Mouse (Mus musculus) hindbrain, embryonic 15.5 days (tissue): ENCODE results near the gene Nap1l1. TPM values are rescaled to one million over a fixed set of nuclear protein-coding genes. Genes with fewer than 3 reads are reported as not detected.
"Not testable (repeated sequence)": the region's sequence is repeated elsewhere in the genome, so short reads cannot be mapped to it uniquely, and the experiment has no call there.

ENCODE experiments used
- ATAC-seq: fragments of 200-750 bp; cut with Nextera tagmentation; 2 replicates; pipeline ENCODE4 v1.8.0; 2017; ENCODE audit warnings: low read depth, moderate number of reproducible peaks, moderate TSS enrichment; ENCODE audit not compliant: low FRiP score
- H3K27ac ChIP-seq: fragments of 300-500 bp; sonication (generic); replicated peaks from 2 replicates; pipeline ENCODE4 v1.5.1; 2015; ENCODE audit warnings: mild to moderate bottlenecking, inconsistent platforms
- H3K27me3 ChIP-seq: fragments of 300-500 bp; sonication (generic); 2 replicates; pipeline ENCODE4 v1.6.1; 2015; ENCODE audit warnings: control low read depth, inconsistent platforms
- H3K36me3 ChIP-seq: fragments of 300-500 bp; sonication (generic); 2 replicates; pipeline ENCODE4 v1.6.1; 2015; ENCODE audit warnings: control low read depth, inconsistent platforms
- H3K4me1 ChIP-seq: fragments of 300-500 bp; sonication (generic); replicated peaks from 2 replicates; pipeline ENCODE4 v1.6.1; 2015; ENCODE audit warnings: control low read depth, inconsistent platforms
- H3K4me2 ChIP-seq: fragments of 300-500 bp; sonication (generic); 2 replicates; pipeline ENCODE4 v1.6.1; 2015; ENCODE audit warnings: moderate library complexity, mild to moderate bottlenecking, inconsistent platforms
- H3K4me3 ChIP-seq: fragments of 300-500 bp; sonication (generic); 2 replicates; pipeline ENCODE4 v1.5.1; 2015; ENCODE audit warnings: mild to moderate bottlenecking, inconsistent platforms
- H3K9ac ChIP-seq: fragments of 300-500 bp; sonication (generic); 2 replicates; pipeline ENCODE4 v1.6.1; 2015; ENCODE audit warnings: inconsistent platforms
- H3K9me3 ChIP-seq: fragments of 300-500 bp; sonication (generic); 2 replicates; pipeline ENCODE4 v1.6.1; 2016; ENCODE audit warnings: control low read depth, inconsistent platforms
- WGBS: fragments of 180-500 bp; shearing (Covaris S2); methylation state at CpG from one replicate; pipeline ENCODE4 v1.1.7; 2015; 5-methylcytosine and 5-hydroxymethylcytosine counted together
- polyA plus RNA-seq: library from polyadenylated mRNA; unstranded; fragments of >200 nt; fragmentation: Nextera tagmentation; extraction: Ambion mirVana; gene quantifications from 2 replicates; pipeline ENCODE4 v1.2.1, GENCODE M21; 2015

Gene Nap1l1
- polyA plus RNA-seq = 164 and 175 TPM in 2 replicates

DNA sequence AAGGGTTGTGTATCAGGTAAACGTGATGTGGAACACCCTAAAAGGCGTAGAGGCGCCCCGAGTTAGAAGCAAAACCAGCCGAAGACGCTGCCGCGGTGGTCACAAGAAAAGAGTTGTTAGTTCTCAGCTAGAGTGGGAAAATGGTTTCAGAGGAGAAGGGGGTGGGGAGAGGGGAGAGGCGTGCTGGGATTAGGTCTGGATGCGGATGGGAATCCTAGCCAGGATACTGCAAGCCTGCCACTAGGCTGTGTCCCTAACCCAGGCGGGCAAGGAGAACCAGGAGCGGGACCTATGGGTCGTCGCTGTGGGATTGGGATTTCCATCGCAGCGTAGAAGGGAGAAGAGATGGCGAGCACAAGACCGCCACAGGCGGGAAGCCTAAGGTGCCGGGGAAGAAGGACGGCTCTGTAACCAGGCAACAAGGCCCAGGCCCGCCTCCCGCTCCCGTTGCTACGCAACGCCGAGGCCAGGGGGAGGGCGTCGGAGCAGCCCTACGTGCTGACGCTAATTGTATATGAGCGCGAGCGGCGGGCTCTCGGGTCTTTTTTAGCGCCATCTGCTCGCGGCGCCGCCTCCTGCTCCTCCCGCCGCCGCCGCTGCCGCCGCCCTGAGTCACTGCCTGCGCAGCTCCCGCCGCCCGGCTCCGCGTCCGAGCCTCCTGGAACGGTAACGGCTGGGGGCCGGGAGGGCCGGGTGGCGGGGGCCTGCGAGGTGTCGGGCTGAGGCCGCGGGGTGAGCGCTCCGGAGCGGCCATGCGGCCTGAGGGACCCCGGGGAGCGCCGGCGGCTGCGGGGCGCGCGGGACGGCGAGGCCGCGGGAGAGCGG, at the start of gene Nap1l1:
TSS of gene Nap1l1 (plus strand) at position 538 of the 825 bp plus-strand sequence.
- peaks cover 48% of the 10 kb centered on the region for H3K4me1 ChIP-seq
- H3K4me3 ChIP-seq = peak within 1 kb of the TSS; percentile 72
- ATAC-seq = peak; percentile 100
- H3K27ac ChIP-seq = peak within 1 kb of the TSS; percentile 99
- H3K4me2 ChIP-seq = peak within 1 kb of the TSS; percentile 88
- no peaks in the 10 kb centered on the region for H3K9me3 ChIP-seq
- H3K36me3 ChIP-seq = no peaks in the 10 kb centered on the region
- peak within 1 kb of the TSS; percentile 86 for H3K9ac ChIP-seq
- under 1% methylated on average over 73 of the region's 80 CpGs for WGBS
- H3K27me3 ChIP-seq = no peaks in the 10 kb centered on the region

DNA sequence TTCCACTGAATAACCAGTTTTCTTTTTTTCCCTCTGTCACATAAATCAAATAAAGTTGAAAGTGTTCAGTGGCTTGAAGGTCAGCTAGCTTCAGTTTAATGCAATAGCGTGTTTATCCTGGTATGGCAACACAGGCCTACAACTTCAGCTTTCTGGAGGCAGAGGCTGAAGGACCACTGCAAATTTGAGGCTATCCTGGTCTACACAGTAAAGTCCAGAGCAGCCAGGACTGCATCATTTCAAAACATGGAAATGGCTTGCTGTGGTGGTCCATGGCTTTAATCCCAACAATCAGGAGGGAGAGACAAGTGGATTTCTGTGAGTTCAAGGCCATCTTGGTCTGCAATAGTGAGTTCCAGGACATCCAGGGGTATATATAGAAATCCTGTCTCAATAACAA, 46.5 kb upstream of the Nap1l1 start:
- Histone ChIP-seq H3K4me1 (peaks cover 9% of the 10 kb centered on the region), H3K9me3 (no peaks in the 10 kb centered on the region), H3K4me3 (no peak overlapping the region), H3K36me3 (no peaks in the 10 kb centered on the region), H3K27ac (no peak overlapping the region), H3K4me2 (no peak overlapping the region), H3K9ac (no peak overlapping the region), H3K27me3 (no peaks in the 10 kb centered on the region)
- WGBS = 87% methylated on average over 1 of the region's 1 CpGs
- no peak for ATAC-seq

DNA sequence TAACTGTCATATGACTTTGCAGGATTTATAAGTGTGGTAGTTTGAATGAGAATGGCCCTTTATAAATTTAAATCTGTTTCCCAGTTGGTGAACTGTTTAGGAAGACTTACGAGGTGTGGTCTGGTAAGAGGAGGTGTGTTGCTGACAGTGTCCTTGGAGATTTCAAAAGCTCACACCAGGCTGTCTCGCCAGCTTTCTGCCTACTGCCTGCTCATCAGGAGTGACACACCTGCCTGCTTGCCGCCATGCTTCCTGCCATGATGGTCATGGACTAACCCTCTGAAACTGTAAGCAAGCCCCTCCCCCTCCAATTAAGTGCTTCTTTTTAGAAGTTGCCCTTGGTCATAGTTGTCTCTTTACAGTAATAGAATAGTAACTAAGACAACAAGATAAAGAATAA, 39.5 kb upstream of the Nap1l1 start:
- 93% methylated on average over 3 of the region's 3 CpGs for WGBS
- H3K9ac ChIP-seq = no peak overlapping the region
- H3K4me1 ChIP-seq = no peaks in the 10 kb centered on the region
- no peak overlapping the region for H3K4me3 ChIP-seq
- no peaks in the 10 kb centered on the region for H3K9me3 ChIP-seq
- H3K4me2 ChIP-seq = no peak overlapping the region
- H3K36me3 ChIP-seq = no peaks in the 10 kb centered on the region
- H3K27me3 ChIP-seq = no peaks in the 10 kb centered on the region
- no peak for ATAC-seq
- no peak overlapping the region for H3K27ac ChIP-seq

DNA sequence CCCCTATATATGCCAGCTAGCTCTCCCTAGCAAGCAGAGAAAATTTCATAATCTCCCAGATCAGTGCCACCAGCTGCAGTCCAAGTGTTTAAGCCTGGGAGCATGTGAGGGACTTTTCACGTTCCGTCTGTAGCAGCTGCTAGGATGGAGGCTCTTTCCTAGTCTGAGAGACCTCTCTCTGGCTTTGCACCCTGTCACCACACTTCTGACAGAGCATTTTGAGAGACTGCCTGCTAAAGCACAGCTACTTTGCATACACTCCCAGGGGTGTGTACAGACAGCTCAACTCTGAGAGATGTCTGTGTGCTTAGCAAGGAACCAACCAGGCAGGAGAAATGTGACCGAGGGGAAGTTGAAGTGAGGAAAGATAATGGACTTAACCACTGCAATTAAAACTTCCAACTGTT, 32.0 kb upstream of the Nap1l1 start:
- H3K36me3 ChIP-seq = no peaks in the 10 kb centered on the region
- no peak overlapping the region for H3K9ac ChIP-seq

DNA sequence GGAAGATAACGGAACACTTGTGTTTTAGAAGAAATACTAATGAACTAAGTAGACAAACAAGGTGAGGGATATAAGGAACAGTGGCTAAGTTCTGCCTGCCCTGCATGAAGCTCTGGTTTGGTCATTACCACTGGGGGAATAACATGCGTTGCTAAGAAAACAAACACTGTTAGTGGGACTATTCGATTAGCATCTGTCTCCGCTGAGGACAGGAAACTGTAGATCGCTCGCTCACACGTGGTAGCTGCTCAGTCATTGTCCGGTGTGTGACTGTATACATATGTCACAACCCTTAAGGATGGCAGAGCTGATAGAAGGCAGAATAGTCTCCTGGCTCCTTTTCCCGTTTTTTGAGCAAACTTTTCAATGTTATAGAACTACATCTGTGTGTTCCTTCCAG, 28.8 kb upstream of the Nap1l1 start:
- H3K4me2 ChIP-seq = no peak overlapping the region
- H3K4me1 ChIP-seq = no peaks in the 10 kb centered on the region
- H3K9ac ChIP-seq = no peak overlapping the region
- no peak overlapping the region for H3K27ac ChIP-seq
- 74% methylated on average over 9 of the region's 9 CpGs for WGBS
- H3K4me3 ChIP-seq = no peak overlapping the region
- no peaks in the 10 kb centered on the region for H3K9me3 ChIP-seq
- H3K36me3 ChIP-seq = no peaks in the 10 kb centered on the region
- H3K27me3 ChIP-seq = no peaks in the 10 kb centered on the region
- ATAC-seq = no peak

More for the DNA sequence above, 32.0 kb upstream of the Nap1l1 start:
- WGBS = 60% methylated on average over 3 of the region's 3 CpGs
- H3K4me2 ChIP-seq = no peak overlapping the region
- H3K27ac ChIP-seq = no peak overlapping the region
- no peaks in the 10 kb centered on the region for H3K4me1 ChIP-seq
- no peaks in the 10 kb centered on the region for H3K9me3 ChIP-seq
- no peak overlapping the region for H3K4me3 ChIP-seq
- H3K27me3 ChIP-seq = no peaks in the 10 kb centered on the region
- ATAC-seq = no peak

DNA sequence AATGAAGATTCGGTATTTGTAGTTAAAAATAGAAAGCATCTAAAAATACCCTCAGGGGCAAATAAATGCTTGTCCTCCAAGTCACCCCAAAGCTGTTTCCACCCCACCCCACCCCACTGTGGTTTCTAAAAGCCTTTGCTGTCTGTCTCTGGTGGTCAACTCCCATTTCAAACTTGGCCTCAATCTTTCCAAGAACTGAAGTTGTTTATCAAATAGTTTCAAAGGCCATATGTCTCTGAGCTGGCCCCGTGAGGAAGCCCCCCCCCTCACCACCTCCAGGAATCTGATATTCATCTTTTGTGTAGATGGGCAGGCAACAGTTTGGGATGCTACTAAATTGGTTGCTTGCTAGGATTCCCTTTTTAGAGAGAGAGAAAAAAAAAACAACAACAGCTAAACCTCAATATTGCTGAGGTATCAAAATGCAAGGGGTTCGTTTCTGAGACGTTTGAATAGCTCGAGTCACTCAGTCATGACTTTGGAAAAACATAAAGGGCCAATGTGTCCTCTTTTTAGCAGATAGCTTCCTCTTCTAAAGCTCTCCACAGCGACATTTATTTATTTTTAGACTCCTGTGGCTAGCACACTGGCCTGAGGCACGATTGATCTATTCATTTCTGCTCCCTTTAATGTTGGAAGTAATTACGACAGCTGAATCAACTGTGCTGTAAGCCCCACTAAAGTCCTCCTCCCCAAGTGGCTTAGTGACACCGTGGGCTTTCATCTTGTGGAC, 26.9 kb upstream of the Nap1l1 start:
- no peak for ATAC-seq
- no peaks in the 10 kb centered on the region for H3K27me3 ChIP-seq
- H3K4me1 ChIP-seq = no peaks in the 10 kb centered on the region
- 40% methylated on average over 9 of the region's 9 CpGs for WGBS
- H3K9me3 ChIP-seq = no peaks in the 10 kb centered on the region
- no peak overlapping the region for H3K9ac ChIP-seq
- no peak overlapping the region for H3K4me2 ChIP-seq
- no peaks in the 10 kb centered on the region for H3K36me3 ChIP-seq
- H3K27ac ChIP-seq = no peak overlapping the region
- H3K4me3 ChIP-seq = no peak overlapping the region

DNA sequence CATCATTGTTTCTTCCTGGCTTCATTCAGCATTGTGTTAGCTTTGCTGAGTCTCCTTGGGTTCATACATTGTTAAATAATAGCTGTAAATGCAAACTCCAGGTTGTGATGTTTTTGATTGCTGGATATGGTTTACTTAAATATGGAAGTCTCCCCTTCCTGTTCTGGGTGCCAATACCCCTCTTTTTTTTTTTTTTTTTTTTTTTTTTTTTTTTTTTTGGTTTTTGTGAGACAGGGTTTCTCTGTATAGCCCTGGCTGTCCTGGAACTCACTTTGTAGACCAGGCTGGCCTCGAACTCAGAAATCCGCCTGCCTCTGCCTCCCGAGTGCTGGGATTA, 26.4 kb upstream of the Nap1l1 start:
- not testable (repeated sequence) for H3K4me2 ChIP-seq, H3K36me3 ChIP-seq, H3K9me3 ChIP-seq, H3K27me3 ChIP-seq, H3K4me3 ChIP-seq, H3K9ac ChIP-seq, H3K27ac ChIP-seq, H3K4me1 ChIP-seq, ATAC-seq
- WGBS = 93% methylated on average over 3 of the region's 3 CpGs

DNA sequence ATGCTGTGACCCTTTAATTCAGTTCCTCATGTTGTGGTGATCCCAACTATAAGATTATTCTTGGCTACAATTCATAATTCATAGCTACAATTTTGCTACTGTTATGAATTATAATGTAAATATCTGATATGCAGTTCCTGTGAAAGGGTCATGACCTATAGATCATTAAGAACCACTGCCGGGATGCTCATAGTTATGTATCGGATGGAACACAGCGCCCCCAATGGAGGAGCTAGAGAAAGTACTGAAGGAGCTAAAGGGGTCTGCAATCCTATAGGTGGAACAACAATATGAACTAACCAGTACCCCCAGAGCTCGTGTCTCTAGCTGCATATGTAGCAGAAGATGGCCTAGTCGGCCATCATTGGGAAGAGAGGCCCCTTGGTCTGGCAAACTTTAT, 23.4 kb upstream of the Nap1l1 start:
- not testable (repeated sequence) for H3K9ac ChIP-seq, H3K27me3 ChIP-seq, H3K36me3 ChIP-seq, H3K9me3 ChIP-seq, H3K4me1 ChIP-seq, H3K4me2 ChIP-seq, H3K27ac ChIP-seq, H3K4me3 ChIP-seq, ATAC-seq
- WGBS = 62% methylated on average over 5 of the region's 5 CpGs

DNA sequence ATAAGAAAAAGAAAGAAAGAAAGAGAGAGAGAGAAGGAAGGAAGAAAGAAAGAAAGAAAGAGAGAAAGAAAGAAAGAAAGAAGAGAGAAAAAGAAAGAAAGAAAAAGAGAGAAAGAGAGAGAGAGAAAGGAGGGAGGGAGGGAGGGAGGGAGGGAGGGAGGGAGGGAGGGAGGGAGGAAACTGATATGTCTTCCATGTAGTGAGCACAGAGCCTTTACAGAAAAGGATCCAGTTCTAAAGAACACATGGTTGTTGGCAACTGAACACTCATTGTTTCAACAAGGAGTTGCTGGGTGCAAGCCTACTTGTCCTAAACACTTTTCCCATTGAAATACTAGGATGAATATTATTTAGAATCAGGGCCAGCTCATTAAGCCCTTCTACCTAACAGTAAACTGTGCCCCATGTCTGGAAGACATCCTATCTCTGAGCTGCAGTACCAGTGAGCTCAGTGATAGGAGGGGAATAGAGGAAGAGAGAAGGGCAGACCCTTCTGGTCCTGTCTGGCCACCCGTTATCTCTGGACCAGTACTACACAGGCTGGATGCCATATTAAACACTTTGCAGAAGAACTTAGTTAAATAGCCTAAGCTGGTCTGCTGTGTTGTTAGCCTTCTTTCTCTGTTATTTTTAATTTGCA, 21.2 kb upstream of the Nap1l1 start:
- Histone ChIP-seq H3K27ac (no peak overlapping the region), H3K4me1 (no peaks in the 10 kb centered on the region), H3K4me2 (no peak overlapping the region), H3K9ac (no peak overlapping the region), H3K36me3 (no peaks in the 10 kb centered on the region), H3K4me3 (no peak overlapping the region), H3K9me3 (no peaks in the 10 kb centered on the region), H3K27me3 (no peaks in the 10 kb centered on the region)
- ATAC-seq = no peak
- WGBS = 90% methylated on average over 1 of the region's 1 CpGs

DNA sequence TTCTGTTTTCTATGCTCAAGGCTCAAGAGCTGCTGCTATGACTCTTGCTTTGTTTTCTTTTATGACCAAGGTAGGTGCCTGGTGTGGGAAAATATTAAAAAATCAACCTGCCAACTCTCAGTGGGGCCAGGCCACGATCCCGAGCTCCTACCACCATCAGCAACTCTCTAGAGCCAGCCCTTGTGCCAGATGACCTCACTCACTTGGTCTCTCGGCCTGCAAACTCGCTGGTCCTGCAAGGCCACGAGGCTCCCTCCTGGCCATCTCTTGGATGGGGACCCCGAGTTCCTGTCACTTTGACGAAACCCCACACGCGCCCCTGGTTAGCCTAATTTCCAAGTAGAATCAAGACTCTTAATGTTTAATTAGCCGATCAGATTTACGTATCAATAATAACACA, 20.6 kb upstream of the Nap1l1 start:
- Histone ChIP-seq H3K9ac (no peak overlapping the region), H3K27ac (no peak overlapping the region), H3K9me3 (no peaks in the 10 kb centered on the region), H3K36me3 (no peaks in the 10 kb centered on the region), H3K4me2 (no peak overlapping the region), H3K4me3 (no peak overlapping the region), H3K4me1 (no peaks in the 10 kb centered on the region), H3K27me3 (no peaks in the 10 kb centered on the region)
- ATAC-seq = no peak
- 90% methylated on average over 11 of the region's 11 CpGs for WGBS

DNA sequence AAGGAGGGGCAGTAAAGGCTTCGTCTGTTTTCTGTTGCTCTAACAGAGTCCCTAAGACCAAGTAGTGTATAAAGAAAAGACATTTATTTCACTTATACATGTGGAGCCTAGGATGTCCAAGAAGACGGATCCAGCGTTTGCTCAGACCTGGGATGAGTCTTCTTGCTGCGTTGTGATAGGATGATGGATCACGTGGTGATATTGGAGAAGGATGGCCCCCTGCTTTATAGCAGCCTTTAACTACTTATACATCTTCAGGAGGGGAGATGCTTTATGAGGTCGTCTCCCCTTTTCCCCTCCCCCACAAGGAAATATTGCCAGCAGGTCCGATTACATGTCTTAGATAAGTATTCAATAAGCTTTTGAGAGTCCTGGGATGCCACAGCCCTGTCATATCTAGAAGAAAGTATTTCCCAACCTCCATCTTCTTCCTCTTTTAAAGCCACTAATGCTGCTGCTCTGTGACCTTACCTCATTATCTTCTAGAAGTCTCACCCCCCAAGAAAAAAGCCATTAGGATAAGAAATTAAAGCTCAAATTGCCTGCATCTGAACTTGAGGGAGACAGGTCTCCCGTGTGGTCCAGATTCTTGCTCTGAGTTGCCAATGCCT, 18.2 kb upstream of the Nap1l1 start:
- Histone ChIP-seq H3K4me2 (no peak overlapping the region), H3K36me3 (no peaks in the 10 kb centered on the region), H3K9me3 (no peaks in the 10 kb centered on the region), H3K27ac (no peak overlapping the region), H3K4me3 (no peak overlapping the region), H3K4me1 (no peaks in the 10 kb centered on the region), H3K27me3 (no peaks in the 10 kb centered on the region), H3K9ac (no peak overlapping the region)
- ATAC-seq = no peak
- WGBS = 83% methylated on average over 8 of the region's 8 CpGs

DNA sequence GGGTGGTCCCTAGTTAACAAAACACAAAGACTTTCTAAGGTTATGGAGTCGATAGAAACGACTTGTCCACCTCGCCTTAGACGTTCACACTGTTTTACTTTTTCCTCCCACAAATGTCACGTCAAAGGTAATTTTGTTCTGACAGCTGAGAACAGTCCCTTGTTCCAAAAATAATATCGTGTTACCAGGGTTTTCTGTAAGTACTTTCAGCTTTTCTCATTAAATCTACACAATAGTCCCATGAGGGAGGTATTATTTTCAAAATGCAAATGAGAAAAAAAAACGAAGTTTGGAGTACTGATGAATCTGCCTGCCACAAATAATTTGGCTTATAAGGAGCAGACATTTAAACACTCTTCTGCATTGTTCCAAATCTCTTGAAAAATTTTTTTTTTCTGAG, 14.9 kb upstream of the Nap1l1 start:
- Histone ChIP-seq H3K27me3 (no peaks in the 10 kb centered on the region), H3K27ac (no peak overlapping the region), H3K9ac (no peak overlapping the region), H3K4me3 (no peak overlapping the region), H3K9me3 (no peaks in the 10 kb centered on the region), H3K4me2 (no peak overlapping the region), H3K36me3 (no peaks in the 10 kb centered on the region), H3K4me1 (no peaks in the 10 kb centered on the region)
- WGBS = 61% methylated on average over 7 of the region's 7 CpGs
- ATAC-seq = no peak
